Mouse (Mus musculus) hindbrain, embryonic 12.5 days (tissue): ENCODE measurements around the gene D430041D05Rik. TPM values are rescaled to one million over a fixed set of nuclear protein-coding genes. Genes with fewer than 3 reads are reported as not detected.

Source experiments
- ATAC-seq: fragments of 200-750 bp; cut with Nextera tagmentation; 2 replicates; pipeline ENCODE4 v1.8.0; 2017; ENCODE audit warnings: moderate TSS enrichment; ENCODE audit not compliant: low FRiP score
- H3K27ac ChIP-seq: fragments of 300-500 bp; sonication (generic); 2 replicates; pipeline ENCODE4 v1.5.1; 2016; ENCODE audit warnings: mild to moderate bottlenecking
- H3K27me3 ChIP-seq: fragments of 300-500 bp; sonication (generic); 2 replicates; pipeline ENCODE4 v1.6.1; 2016; ENCODE audit warnings: mild to moderate bottlenecking
- H3K36me3 ChIP-seq: fragments of 300-500 bp; sonication (generic); 2 replicates; pipeline ENCODE4 v1.6.1; 2016; ENCODE audit warnings: mild to moderate bottlenecking
- H3K4me1 ChIP-seq: fragments of 300-500 bp; sonication (generic); 2 replicates; pipeline ENCODE4 v1.6.1; 2016
- H3K4me2 ChIP-seq: fragments of 300-500 bp; sonication (generic); replicated peaks from 2 replicates; pipeline ENCODE4 v1.6.1; 2016; ENCODE audit warnings: mild to moderate bottlenecking
- H3K4me3 ChIP-seq: fragments of 300-500 bp; sonication (generic); 2 replicates; pipeline ENCODE4 v1.5.1; 2016; ENCODE audit warnings: mild to moderate bottlenecking
- H3K9ac ChIP-seq: fragments of 300-500 bp; sonication (generic); 2 replicates; pipeline ENCODE4 v1.6.1; 2016; ENCODE audit warnings: mild to moderate bottlenecking, moderate library complexity
- H3K9me3 ChIP-seq: fragments of 300-500 bp; sonication (generic); replicated peaks from 2 replicates; pipeline ENCODE4 v1.6.1; 2016; ENCODE audit warnings: mild to moderate bottlenecking
- WGBS: fragments of 180-500 bp; shearing (Covaris S2); methylation state at CpG from one replicate; pipeline ENCODE4 v1.1.7; 2016; 5-methylcytosine and 5-hydroxymethylcytosine counted together
- polyA plus RNA-seq: library from polyadenylated mRNA; unstranded; fragments of >200 nt; fragmentation: Nextera tagmentation; extraction: Ambion mirVana; gene quantifications from 2 replicates; pipeline ENCODE4 v1.2.1, GENCODE M21; 2016

D430041D05Rik gene
- polyA plus RNA-seq, 1 experiment from 2014 or later: 4.2 TPM

- H3K27ac ChIP-seq: no peak overlapping the region
- H3K9ac ChIP-seq: no peak overlapping the region
- no peaks in the 10 kb centered on the region for H3K9me3 ChIP-seq
- no peak for ATAC-seq
- H3K4me2 ChIP-seq: no peak overlapping the region
- H3K27me3 ChIP-seq: no peaks in the 10 kb centered on the region
- WGBS: 86% methylated on average over 3 of the region's 3 CpGs
- no peaks in the 10 kb centered on the region for H3K4me1 ChIP-seq
- no peaks in the 10 kb centered on the region for H3K36me3 ChIP-seq
- H3K4me3 ChIP-seq: no peak overlapping the region
Measured at GRCm38 (mm10) chr2:104153876-104154275, 256.9 kb downstream of the D430041D05Rik start.

GRCm38 (mm10) chr2:104153345-104153744, 257.5 kb downstream of the D430041D05Rik start:
- no peak overlapping the region for H3K4me2 ChIP-seq
- no peak overlapping the region for H3K27ac ChIP-seq
- H3K36me3 ChIP-seq: no peaks in the 10 kb centered on the region
- ATAC-seq: no peak
- 90% methylated on average over 4 of the region's 4 CpGs for WGBS
- no peaks in the 10 kb centered on the region for H3K27me3 ChIP-seq
- no peaks in the 10 kb centered on the region for H3K4me1 ChIP-seq
- no peaks in the 10 kb centered on the region for H3K9me3 ChIP-seq
- H3K4me3 ChIP-seq: no peak overlapping the region
- no peak overlapping the region for H3K9ac ChIP-seq

- 79% methylated on average over 6 of the region's 6 CpGs for WGBS
- H3K4me2 ChIP-seq: no peak overlapping the region
- H3K9me3 ChIP-seq: no peaks in the 10 kb centered on the region
- ATAC-seq: no peak
- no peak overlapping the region for H3K9ac ChIP-seq
- no peak overlapping the region for H3K4me3 ChIP-seq
- H3K4me1 ChIP-seq: no peaks in the 10 kb centered on the region
- no peak overlapping the region for H3K27ac ChIP-seq
- H3K27me3 ChIP-seq: no peaks in the 10 kb centered on the region
- no peaks in the 10 kb centered on the region for H3K36me3 ChIP-seq
Measured at GRCm38 (mm10) chr2:104150608-104151397, 260.0 kb downstream of the D430041D05Rik start.

GRCm38 (mm10) chr2:104147910-104148561, 262.8 kb downstream of the D430041D05Rik start:
- Histone ChIP-seq H3K4me3 (no peak overlapping the region), H3K9me3 (no peaks in the 10 kb centered on the region), H3K27me3 (no peaks in the 10 kb centered on the region), H3K27ac (no peak overlapping the region), H3K4me1 (no peaks in the 10 kb centered on the region), H3K9ac (no peak overlapping the region), H3K36me3 (no peaks in the 10 kb centered on the region), H3K4me2 (no peak overlapping the region)
- WGBS: 80% methylated on average over 4 of the region's 4 CpGs
- ATAC-seq: no peak

- Histone ChIP-seq H3K9ac (no peak overlapping the region), H3K9me3 (no peaks in the 10 kb centered on the region), H3K27ac (no peak overlapping the region), H3K27me3 (no peaks in the 10 kb centered on the region), H3K4me2 (no peak overlapping the region), H3K4me1 (no peaks in the 10 kb centered on the region), H3K4me3 (no peak overlapping the region), H3K36me3 (no peaks in the 10 kb centered on the region)
- WGBS: 80% methylated on average over 1 of the region's 1 CpGs
- ATAC-seq: no peak
Measured at GRCm38 (mm10) chr2:104145983-104146382, 264.8 kb downstream of the D430041D05Rik start.

- Histone ChIP-seq H3K27me3 (no peaks in the 10 kb centered on the region), H3K4me3 (no peak overlapping the region), H3K9me3 (no peaks in the 10 kb centered on the region), H3K9ac (no peak overlapping the region), H3K27ac (no peak overlapping the region), H3K4me2 (no peak overlapping the region), H3K4me1 (no peaks in the 10 kb centered on the region), H3K36me3 (no peaks in the 10 kb centered on the region)
- ATAC-seq: no peak
- WGBS: 91% methylated on average over 12 of the region's 12 CpGs
Measured at GRCm38 (mm10) chr2:104144004-104144403, 266.8 kb downstream of the D430041D05Rik start.

- Histone ChIP-seq H3K4me1 (no peaks in the 10 kb centered on the region), H3K4me3 (no peak overlapping the region), H3K36me3 (no peaks in the 10 kb centered on the region), H3K4me2 (no peak overlapping the region), H3K9me3 (no peaks in the 10 kb centered on the region), H3K27ac (no peak overlapping the region), H3K27me3 (no peaks in the 10 kb centered on the region), H3K9ac (no peak overlapping the region)
- 91% methylated on average over 8 of the region's 8 CpGs for WGBS
- ATAC-seq: no peak
Measured at GRCm38 (mm10) chr2:104142140-104142539, 268.7 kb downstream of the D430041D05Rik start.

GRCm38 (mm10) chr2:104135920-104136319, 274.9 kb downstream of the D430041D05Rik start:
- Histone ChIP-seq H3K36me3 (no peaks in the 10 kb centered on the region), H3K27ac (no peak overlapping the region), H3K4me2 (no peak overlapping the region), H3K27me3 (no peaks in the 10 kb centered on the region), H3K9ac (no peak overlapping the region), H3K4me1 (no peaks in the 10 kb centered on the region), H3K9me3 (no peaks in the 10 kb centered on the region), H3K4me3 (no peak overlapping the region)
- ATAC-seq: no peak
- 65% methylated on average over 2 of the region's 2 CpGs for WGBS

GRCm38 (mm10) chr2:104134150-104135056, 276.4 kb downstream of the D430041D05Rik start:
- ATAC-seq: peak; percentile 56
- Histone ChIP-seq H3K9me3 (no peaks in the 10 kb centered on the region), H3K4me3 (no peak overlapping the region), H3K4me1 (no peaks in the 10 kb centered on the region), H3K9ac (no peak overlapping the region), H3K4me2 (no peak overlapping the region), H3K27ac (no peak overlapping the region), H3K27me3 (no peaks in the 10 kb centered on the region), H3K36me3 (no peaks in the 10 kb centered on the region)
- WGBS: 47% methylated on average over 8 of the region's 8 CpGs

GRCm38 (mm10) chr2:104133042-104133810, 277.6 kb downstream of the D430041D05Rik start:
- H3K4me1 ChIP-seq: no peaks in the 10 kb centered on the region
- 53% methylated on average over 11 of the region's 12 CpGs for WGBS
- no peaks in the 10 kb centered on the region for H3K27me3 ChIP-seq
- H3K36me3 ChIP-seq: no peaks in the 10 kb centered on the region
- no peak overlapping the region for H3K27ac ChIP-seq
- H3K9ac ChIP-seq: no peak overlapping the region
- no peak for ATAC-seq
- H3K9me3 ChIP-seq: no peaks in the 10 kb centered on the region
- no peak overlapping the region for H3K4me3 ChIP-seq
- H3K4me2 ChIP-seq: no peak overlapping the region

- H3K4me2 ChIP-seq: no peak overlapping the region
- H3K27ac ChIP-seq: no peak overlapping the region
- no peak for ATAC-seq
- H3K4me1 ChIP-seq: no peaks in the 10 kb centered on the region
- no peak overlapping the region for H3K4me3 ChIP-seq
- H3K27me3 ChIP-seq: no peaks in the 10 kb centered on the region
- 76% methylated on average over 7 of the region's 7 CpGs for WGBS
- no peaks in the 10 kb centered on the region for H3K36me3 ChIP-seq
- no peaks in the 10 kb centered on the region for H3K9me3 ChIP-seq
- H3K9ac ChIP-seq: no peak overlapping the region
Measured at GRCm38 (mm10) chr2:104132266-104132859, 278.4 kb downstream of the D430041D05Rik start.
